Mouse (Mus musculus) G1E (cell line): ENCODE data around the gene Rhod. TPM values are rescaled to one million over a fixed set of nuclear protein-coding genes. Genes with fewer than 3 reads are reported as not detected.
A peak's percentile ranks its signal among the peaks of the same experiment; 100 is the strongest.

Experiments
- ATAC-seq: 2 replicates; pipeline ENCODE4 v1.8.0; 2016; ENCODE audit warnings: mild to moderate bottlenecking; ENCODE audit not compliant: insufficient number of reproducible peaks, poor library complexity, low FRiP score, severe bottlenecking; ENCODE audit errors: extremely low read depth
- DNase-seq: peaks from one replicate; pipeline ENCODE4 v3.0.0; 2012; ENCODE audit warnings: low spot score
- H3K27me3 ChIP-seq: 2 replicates; pipeline ENCODE4 v1.6.1; 2012; ENCODE audit warnings: mild to moderate bottlenecking, low read length, inconsistent platforms; ENCODE audit not compliant: insufficient read depth
- H3K36me3 ChIP-seq: replicated peaks from 2 replicates; pipeline ENCODE3; 2012; ENCODE audit warnings: mild to moderate bottlenecking, inconsistent platforms
- H3K4me1 ChIP-seq: 2 replicates; pipeline ENCODE4 v1.6.1; 2012; ENCODE audit warnings: low read depth, low read length, inconsistent platforms, mixed read lengths; ENCODE audit not compliant: insufficient read depth
- H3K4me3 ChIP-seq: 2 replicates; pipeline ENCODE4 v1.5.1; 2012; ENCODE audit warnings: low read depth, mild to moderate bottlenecking, inconsistent platforms, low read length, moderate library complexity, mixed read lengths
- H3K9me3 ChIP-seq: replicated peaks from 2 replicates; pipeline ENCODE4 v1.6.1; 2012; ENCODE audit warnings: inconsistent platforms
- CTCF ChIP-seq: IDR thresholded peaks from 2 replicates; pipeline ENCODE4 v1.5.1; 2012; ENCODE audit warnings: low read depth, low read length, inconsistent platforms, mixed read lengths
- GATA1 ChIP-seq: IDR thresholded peaks from 2 replicates; pipeline ENCODE4 v1.6.1; 2012; ENCODE audit warnings: borderline replicate concordance, low read length, inconsistent platforms, mixed read lengths
- GATA2 ChIP-seq: IDR thresholded peaks from 2 replicates; pipeline ENCODE4 v1.6.1; 2012; ENCODE audit warnings: low read depth, low read length, inconsistent platforms, borderline replicate concordance
- POLR2AphosphoS5 ChIP-seq: IDR thresholded peaks from 2 replicates; pipeline ENCODE4 v1.6.1; 2012; ENCODE audit warnings: low read depth, low read length, inconsistent platforms; ENCODE audit not compliant: insufficient replicate concordance
- TAL1 ChIP-seq: conservative IDR thresholded peaks from 2 replicates; pipeline ENCODE4 v1.6.1; 2012; ENCODE audit warnings: low read depth, low read length, inconsistent platforms, mixed read lengths
- polyA plus RNA-seq: library from polyadenylated mRNA; stranded (reverse); fragments of >175 nt; gene quantifications from 2 replicates; pipeline ENCODE4 v1.2.3, GENCODE M21; 2012
- total RNA-seq, 2 experiments: library from RNA; stranded (forward) in 1 of 2; stranded (reverse) in 1 of 2; fragments of 200-1000 nt in 1 of 2; fragments of >200 nt in 1 of 2; fragmentation: Nextera tagmentation in 1 of 2; gene quantifications; 2 replicates each; pipeline ENCODE4 v1.2.3; 2014 to 2017

The Rhod gene
- total and polyA plus RNA-seq, 3 experiments: 1.6 to 6.0 (median 2.0) TPM

DNA sequence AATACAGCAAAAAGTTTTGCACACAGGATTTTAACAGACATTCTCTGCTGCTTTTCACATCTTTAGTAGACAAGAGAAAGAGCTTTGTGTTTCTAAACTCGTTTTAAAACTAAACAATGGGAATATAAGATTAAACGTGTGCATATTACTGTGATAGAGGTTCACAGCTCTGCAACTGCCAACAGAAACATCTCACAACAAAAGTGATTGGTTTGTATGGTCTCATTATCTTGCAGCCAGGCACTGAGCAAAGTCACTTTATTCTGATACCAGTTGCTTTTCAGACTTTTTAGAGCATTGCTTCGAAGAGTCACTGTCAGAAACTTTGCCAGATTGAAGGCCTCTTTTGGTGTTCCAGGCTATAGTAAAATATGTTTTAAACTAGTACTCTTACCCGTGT, 40.3 kb downstream of the Rhod start:
- no peak for ATAC-seq
- H3K27me3 ChIP-seq: peaks cover 13% of the 10 kb centered on the region
- TF ChIP-seq GATA1: no peak
- TF ChIP-seq TAL1: no peak
- TF ChIP-seq CTCF: no peak
- no peak for TF ChIP-seq GATA2
- no peak for TF ChIP-seq POLR2AphosphoS5
- peaks cover 12% of the 10 kb centered on the region for H3K4me1 ChIP-seq
- H3K9me3 ChIP-seq: no peaks in the 10 kb centered on the region
- no peak overlapping the region for H3K4me3 ChIP-seq
- H3K36me3 ChIP-seq: no peaks in the 10 kb centered on the region
- no peak for DNase-seq

DNA sequence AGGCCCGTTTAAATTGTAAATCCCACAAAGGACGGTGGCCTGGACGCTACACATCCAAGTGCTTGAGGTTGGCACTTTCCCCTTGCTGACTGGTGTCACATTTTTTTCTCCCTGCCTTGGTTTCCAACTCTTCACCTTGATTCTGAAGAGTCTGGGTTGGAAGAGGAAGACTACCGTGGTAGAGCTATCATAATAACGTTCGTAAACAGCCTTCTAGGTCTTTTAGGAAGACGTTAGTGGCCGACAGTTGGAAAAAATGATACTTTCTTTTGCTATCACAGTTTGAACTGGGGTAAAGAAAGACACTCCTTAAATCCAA, 40.6 kb downstream of the Rhod start:
- peaks cover 14% of the 10 kb centered on the region for H3K4me1 ChIP-seq
- no peak for DNase-seq
- ATAC-seq: no peak
- peaks cover 13% of the 10 kb centered on the region for H3K27me3 ChIP-seq
- no peaks in the 10 kb centered on the region for H3K9me3 ChIP-seq
- H3K4me3 ChIP-seq: no peak overlapping the region
- TF ChIP-seq TAL1: no peak
- no peak for TF ChIP-seq GATA2
- no peak for TF ChIP-seq POLR2AphosphoS5
- no peak for TF ChIP-seq GATA1
- TF ChIP-seq CTCF: no peak
- peaks cover 1% of the 10 kb centered on the region for H3K36me3 ChIP-seq

DNA sequence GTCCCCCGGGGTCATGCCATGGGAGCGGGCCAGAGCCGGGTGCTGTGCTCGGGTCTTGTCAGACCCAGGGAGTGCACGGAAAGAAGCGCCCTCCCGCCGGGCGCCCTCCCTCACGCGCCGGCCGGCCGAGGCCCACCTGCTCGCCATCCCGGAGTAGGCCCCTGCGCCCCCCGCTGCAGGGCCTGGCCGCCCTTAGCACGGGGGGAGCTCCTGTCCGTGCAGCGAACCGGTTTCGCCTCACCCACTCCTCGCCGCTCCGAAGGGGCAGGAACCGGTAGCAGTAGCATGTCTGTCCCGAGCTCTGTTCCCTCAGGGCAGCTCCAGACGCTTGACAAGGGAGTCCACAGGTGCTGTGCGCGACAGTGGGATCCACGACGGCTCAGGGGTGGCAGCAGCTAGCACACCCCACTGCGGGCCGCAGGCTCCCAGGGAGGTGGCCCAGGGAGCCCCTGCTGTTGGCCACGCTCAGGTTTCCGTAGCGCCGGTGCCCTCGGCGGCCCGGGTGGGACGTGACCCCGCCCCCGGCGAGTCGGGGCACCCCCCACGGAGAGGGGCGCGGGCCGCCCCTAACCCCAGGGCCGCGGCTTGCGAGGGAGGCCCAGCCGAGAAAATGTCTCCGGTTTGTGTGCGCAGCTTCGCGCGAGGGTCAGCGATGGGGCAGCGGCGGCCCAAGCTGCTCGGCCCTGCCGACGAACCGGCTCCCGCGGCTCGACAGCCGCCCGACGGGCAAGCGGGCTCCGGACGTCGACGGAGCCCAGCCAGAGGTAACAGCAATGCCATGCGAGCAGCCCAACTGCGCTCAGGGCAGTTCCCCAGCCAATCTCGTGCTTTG, 41.2 kb downstream of the Rhod start, which contains the start of gene Kdm2a:
Gene Kdm2a, minus strand, starts transcription at position 488 of the 832 bp plus-strand sequence.
- H3K4me1 ChIP-seq: peaks cover 16% of the 10 kb centered on the region
- DNase-seq (peak; percentile 53), ATAC-seq (no peak)
- H3K4me3 ChIP-seq: peak within 1 kb of the TSS; percentile 94
- peaks cover 4% of the 10 kb centered on the region for H3K36me3 ChIP-seq
- TF ChIP-seq GATA2: no peak
- no peak for TF ChIP-seq CTCF
- no peak for TF ChIP-seq POLR2AphosphoS5
- no peak for TF ChIP-seq GATA1
- TF ChIP-seq TAL1: no peak
- peaks cover 13% of the 10 kb centered on the region for H3K27me3 ChIP-seq
- no peaks in the 10 kb centered on the region for H3K9me3 ChIP-seq

DNA sequence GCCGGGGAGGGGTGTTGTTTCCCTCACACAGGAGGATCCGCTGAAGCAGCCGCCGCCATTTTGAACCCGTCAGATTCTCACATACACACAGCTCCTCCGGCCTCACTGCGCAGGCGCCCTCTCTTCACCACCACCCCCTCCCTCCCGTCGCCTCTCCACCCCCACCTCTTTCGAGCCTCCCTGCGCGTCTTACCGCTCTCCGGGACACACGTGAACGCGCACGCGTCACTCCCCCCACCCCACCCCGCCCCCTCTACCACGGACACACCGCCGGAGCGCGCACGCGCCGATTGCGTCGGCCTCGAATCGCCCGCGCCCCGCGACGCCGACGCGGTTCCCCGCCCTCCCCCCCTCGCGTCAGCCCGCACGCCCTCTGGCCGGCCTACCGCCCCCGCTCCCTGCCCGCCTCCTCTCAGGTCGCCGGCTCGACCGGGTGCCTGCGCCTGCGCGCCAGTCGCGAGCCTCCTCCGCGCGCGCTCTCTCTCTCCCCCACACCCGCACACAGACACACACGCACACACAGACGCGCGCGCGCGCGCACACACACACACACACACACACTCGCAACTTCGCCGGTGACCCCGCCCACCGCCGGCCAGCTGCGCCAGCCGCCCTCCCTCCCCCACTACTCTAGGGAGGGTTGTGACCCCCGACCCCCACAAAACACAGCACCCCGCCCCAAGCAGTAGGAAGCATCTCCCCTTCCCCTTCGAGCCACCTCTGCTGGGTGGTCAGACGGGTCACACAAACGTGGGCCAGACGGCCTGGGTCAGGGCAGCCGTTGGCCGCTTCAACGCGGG, 42.0 kb downstream of the Rhod start:
- peak overlapping the region; percentile 94 for H3K4me3 ChIP-seq
- TF ChIP-seq TAL1: no peak
- no peak for TF ChIP-seq POLR2AphosphoS5
- TF ChIP-seq GATA1: no peak
- no peak for TF ChIP-seq CTCF
- DNase-seq (peak; percentile 94), ATAC-seq (peak; percentile 90)
- H3K27me3 ChIP-seq: peaks cover 13% of the 10 kb centered on the region
- H3K4me1 ChIP-seq: peaks cover 19% of the 10 kb centered on the region
- H3K36me3 ChIP-seq: peaks cover 9% of the 10 kb centered on the region
- no peaks in the 10 kb centered on the region for H3K9me3 ChIP-seq

DNA sequence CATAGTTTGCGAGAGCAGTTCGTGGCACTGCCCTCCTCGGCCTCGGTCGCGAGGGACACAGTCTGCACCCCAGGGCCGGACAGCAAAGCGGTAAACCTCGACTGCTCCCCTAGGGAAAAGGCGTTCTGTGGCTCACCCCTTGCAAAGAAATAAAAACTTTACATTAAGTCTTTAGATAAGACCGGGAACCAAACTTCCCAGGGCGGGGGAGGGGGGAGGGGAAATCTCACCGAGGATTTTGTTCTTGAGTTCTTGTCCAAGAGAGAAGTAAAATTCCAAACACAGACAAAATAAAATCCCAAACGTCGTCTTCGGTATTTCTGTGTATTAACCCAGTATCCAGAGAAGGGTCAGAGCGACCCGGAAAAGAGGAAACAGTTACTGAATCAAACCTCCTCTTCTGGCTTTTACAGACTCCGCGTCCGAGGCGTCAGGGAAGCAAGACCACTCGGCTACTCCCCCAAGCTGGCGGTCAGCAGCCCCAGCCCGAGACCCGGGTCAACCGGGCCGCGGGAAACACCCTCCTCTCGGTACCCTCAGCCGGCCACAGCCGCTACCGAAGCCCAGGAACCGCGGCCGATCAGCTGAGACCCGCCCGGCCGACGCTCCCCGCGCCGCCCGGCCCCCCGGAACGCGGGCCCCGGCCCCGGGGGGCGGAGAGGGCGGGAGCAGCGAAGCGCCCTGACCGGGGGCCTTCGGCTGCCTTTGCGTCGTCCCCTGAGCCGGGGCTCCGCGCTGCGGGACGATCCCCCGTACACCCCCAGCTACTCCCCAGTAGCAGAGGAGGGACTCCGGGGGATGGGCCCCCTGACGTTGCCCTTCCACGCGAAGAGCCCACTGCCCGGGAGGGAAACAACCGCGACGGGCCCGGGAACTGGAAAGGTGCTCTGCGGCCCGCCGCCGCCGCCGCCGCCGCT, 42.9 kb downstream of the Rhod start:
- Histone ChIP-seq H3K36me3 (peaks cover 16% of the 10 kb centered on the region), H3K9me3 (no peaks in the 10 kb centered on the region), H3K4me1 (peaks cover 23% of the 10 kb centered on the region), H3K4me3 (peak overlapping the region; percentile 94), H3K27me3 (peaks cover 13% of the 10 kb centered on the region)
- no peak for TF ChIP-seq TAL1
- no peak for TF ChIP-seq GATA2
- TF ChIP-seq GATA1: no peak
- TF ChIP-seq CTCF: no peak
- no peak for TF ChIP-seq POLR2AphosphoS5
- peak; percentile 32 for DNase-seq
- ATAC-seq: no peak
